Comparison of ENCODE assay signal across 8 mouse cellular contexts in the genomic region with DNA sequence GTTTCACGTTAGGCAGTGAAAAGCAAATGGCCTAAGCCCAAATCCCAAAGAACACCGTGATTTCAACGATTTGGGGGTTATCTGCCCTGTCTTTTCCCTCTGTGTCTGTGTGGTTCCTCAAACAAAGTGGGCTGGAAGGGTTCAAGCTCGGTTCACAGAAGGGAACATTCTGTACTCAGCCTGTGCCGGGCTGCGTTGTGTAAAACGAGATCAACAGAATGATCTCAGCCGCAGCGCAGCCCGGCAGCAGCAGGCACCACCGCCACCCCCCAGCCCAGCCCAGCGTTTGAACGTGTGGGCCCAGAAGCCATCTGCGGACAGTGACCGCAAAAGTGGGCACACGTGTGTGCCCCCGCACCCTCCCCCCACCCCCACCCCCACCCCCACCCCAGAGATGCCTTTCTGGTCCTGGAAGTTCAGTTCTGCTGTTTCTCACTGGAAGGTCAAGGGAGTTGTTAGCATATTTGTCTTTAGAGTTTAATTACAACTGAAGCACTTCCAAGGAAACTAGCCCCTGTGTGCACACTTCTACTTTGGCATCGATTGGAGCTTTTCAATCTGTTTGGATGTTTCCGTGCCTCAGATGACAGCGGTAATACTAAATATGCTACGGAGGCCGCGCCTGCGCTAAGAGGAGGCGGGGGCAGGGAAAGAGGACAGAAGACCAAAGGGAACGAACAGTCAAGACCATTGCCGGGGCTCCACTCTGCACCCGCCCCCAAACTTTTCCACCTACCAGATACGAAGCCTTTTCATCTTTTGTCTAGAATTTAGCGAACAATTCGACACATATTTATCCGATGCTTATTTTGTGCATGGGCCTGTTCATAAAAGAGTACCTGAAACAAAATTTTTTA.
DNase-seq lines count a peak whose midpoint lies in the region.

No protein-coding gene starts in this region.

- peak; percentile 84 for DNase-seq in adrenal gland, adult 2 months
- DNase-seq in embryo, embryonic 10.5 days (ENCODE audit: low spot score): peak; percentile 83
- DNase-seq in gastrocnemius, postnatal 25 days: peak; percentile 93
- peak; percentile 42 for DNase-seq in hindlimb bud, embryonic 11.5 days (ENCODE audit: extremely low spot score, low read depth, low spot score)
- peak; percentile 75 for DNase-seq in left cerebral cortex, adult 11 months (ENCODE audit: low spot score)
- peak; percentile 92 for DNase-seq in lung, postnatal 10 days
- DNase-seq in retina, adult 2 months (ENCODE audit: low read depth, low spot score): peak; percentile 22
- peak; percentile 41 for DNase-seq in urinary bladder, adult 2 months (ENCODE audit: low spot score)

Comparison
In these comparisons a context has a peak if more than half of its experiments do, and no peak if none do; other contexts are left out.
1. Peak in every context shown above with its lines: DNase-seq.
2. DNase-seq: peak in every context shown above with its lines; median percentile 93 in gastrocnemius, postnatal 25 days; 92 in lung, postnatal 10 days; 84 in adrenal gland, adult 2 months; 83 in embryo, embryonic 10.5 days; 75 in left cerebral cortex, adult 11 months; 42 in hindlimb bud, embryonic 11.5 days; 41 in urinary bladder, adult 2 months; 22 in retina, adult 2 months.